Mouse (Mus musculus) cortical plate, adult 2 months (tissue): ENCODE data around the gene Il17ra.

ENCODE experiments used
- CTCF ChIP-seq: fragments of 200-500 bp; IDR thresholded peaks from 2 replicates; pipeline ENCODE4 v1.5.1; 2011; ENCODE audit warnings: mild to moderate bottlenecking, control low read depth, low read length; ENCODE audit not compliant: insufficient read depth; ENCODE audit errors: extremely low read depth
- POLR2A ChIP-seq: fragments of 200-500 bp; IDR thresholded peaks from 2 replicates; pipeline ENCODE4 v1.6.1; 2011; ENCODE audit warnings: mild to moderate bottlenecking, low read length, control low read depth; ENCODE audit not compliant: insufficient read depth; ENCODE audit errors: extremely low read depth

- TF ChIP-seq CTCF (no peak), POLR2A (no peak)
Measured at GRCm38 (mm10) chr6:120465393-120465792, 2.3 kb downstream of the Il17ra start.
